Mouse (Mus musculus) lung, embryonic 16.5 days (tissue): ENCODE results near the gene Copz1. TPM values are rescaled to one million over a fixed set of nuclear protein-coding genes. Genes with fewer than 3 reads are reported as not detected.

Experiments used
- microRNA counts: library from miRNA; unstranded; fragments of <30 nt; microRNA quantifications from one replicate; lab custom pipeline; 2016
- microRNA-seq: library from miRNA; unstranded; fragments of <30 nt; microRNA quantifications from one replicate; pipeline ENCODE4, GENCODE M21; 2016
- polyA plus RNA-seq: library from polyadenylated mRNA; unstranded; fragments of >200 nt; fragmentation: Nextera tagmentation; extraction: Ambion mirVana; gene quantifications from 2 replicates; pipeline ENCODE4 v1.2.1, GENCODE M21; 2015

Gene Copz1
- polyA plus RNA-seq, 1 experiment from 2014 or later = 290 TPM

MicroRNA genes within 50 kb of the gene (microRNA counts, 519-probe panel; counts per million panel counts)
- 3,646 counts per million, percentile 73 among the panel's probes with 10 or more counts for microRNA mmu-miR-148b (lab: Ali Mortazavi, UCI)

Small RNA genes lying within 50 kb of the gene (microRNA-seq; reads per million reads assigned to microRNA genes)
- gene Mir148b = 197 reads per million, percentile 57 among the genes with 10 or more reads in this experiment

Other genes with a start within 250 kb of the Copz1 start
- gene Smug1, start 105.6 kb upstream of the Copz1 start, polyA plus RNA-seq = 17.4 and 20.7 TPM in 2 replicates
- 99.2 and 102 TPM in 2 replicates for gene Cbx5, start 32.9 kb upstream of the Copz1 start, polyA plus RNA-seq
- 728 and 785 TPM in 2 replicates for gene Hnrnpa1, start 32.3 kb upstream of the Copz1 start, polyA plus RNA-seq
- gene Nfe2, start 14.3 kb upstream of the Copz1 start, polyA plus RNA-seq = 4.3 and 6.9 TPM in 2 replicates
- 0.44 TPM in 1 of 2 replicates, not detected in the other for gene Gpr84, start 37.9 kb downstream of the Copz1 start, polyA plus RNA-seq
- gene Zfp385a, start 67.4 kb downstream of the Copz1 start, polyA plus RNA-seq = 7.6 and 8.6 TPM in 2 replicates
- 38.8 and 42.3 TPM in 2 replicates for gene Itga5, start 94.0 kb downstream of the Copz1 start, polyA plus RNA-seq
- gene Gtsf1, start 157.8 kb downstream of the Copz1 start, polyA plus RNA-seq = 0.64 TPM in 1 of 2 replicates, not detected in the other
- gene Gtsf2, start 175.8 kb downstream of the Copz1 start, polyA plus RNA-seq = not detected in 2 replicates
- gene Nckap1l, start 181.1 kb downstream of the Copz1 start, polyA plus RNA-seq = 3.3 and 4.2 TPM in 2 replicates
- gene Pde1b, start 230.3 kb downstream of the Copz1 start, polyA plus RNA-seq = 2.3 and 2.8 TPM in 2 replicates